Mouse (Mus musculus) ES-CJ7 (cell line): Measurements from ENCODE around the gene Hsph1.
A peak's percentile ranks its signal among the peaks of the same experiment; 100 is the strongest.

Source experiments
- DNase-seq: peaks from one replicate; pipeline ENCODE4 v3.0.0; 2011; ENCODE audit warnings: low read depth, low spot score

Hsph1 gene

GRCm38 (mm10) chr5:149636075-149636920 lies at the start of gene Hsph1:
Hsph1 (minus strand) TSS chr5:149636376.
- peak; percentile 99 for DNase-seq

GRCm38 (mm10) chr5:149680946-149681345 lies 44.8 kb upstream of the Hsph1 start:
- DNase-seq, result no peak

DNA sequence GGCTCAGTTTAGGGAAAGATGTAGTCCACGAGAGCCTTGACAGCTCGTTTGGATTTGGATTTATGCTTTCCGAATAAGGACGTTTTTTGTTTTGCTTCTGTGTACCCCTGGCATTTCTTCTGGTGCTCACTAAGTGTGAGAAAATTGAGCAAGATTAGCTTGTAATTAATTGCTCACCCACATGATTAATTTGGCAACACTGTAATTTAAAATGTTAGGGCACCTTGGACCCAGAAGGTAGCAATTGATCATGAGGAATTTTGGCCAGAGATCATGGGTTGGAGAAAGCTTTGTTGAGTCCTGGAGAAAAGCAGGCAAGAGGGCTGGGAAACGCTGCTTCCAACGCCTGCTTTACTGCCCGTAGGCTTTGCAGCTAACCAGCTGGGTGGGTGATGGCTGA lies 43.7 kb upstream of the Hsph1 start:
- DNase-seq, result no peak

GRCm38 (mm10) chr5:149679362-149679761 lies 43.2 kb upstream of the Hsph1 start:
- DNase-seq, result peak; percentile 12

- DNase-seq, result peak; percentile 38
These were observed 42.8 kb upstream of the Hsph1 start for GRCm38 (mm10) chr5:149678990-149679348.

GRCm38 (mm10) chr5:149678100-149678989 lies 42.2 kb upstream of the Hsph1 start, which contains the start of gene B3glct:
B3glct (plus strand) TSS chr5:149678230.
- DNase-seq, result peak; percentile 65

- no peak for DNase-seq
These were observed 41.0 kb upstream of the Hsph1 start for GRCm38 (mm10) chr5:149677196-149677595.

- no peak for DNase-seq
These were observed 27.2 kb upstream of the Hsph1 start for GRCm38 (mm10) chr5:149663417-149663816.

DNA sequence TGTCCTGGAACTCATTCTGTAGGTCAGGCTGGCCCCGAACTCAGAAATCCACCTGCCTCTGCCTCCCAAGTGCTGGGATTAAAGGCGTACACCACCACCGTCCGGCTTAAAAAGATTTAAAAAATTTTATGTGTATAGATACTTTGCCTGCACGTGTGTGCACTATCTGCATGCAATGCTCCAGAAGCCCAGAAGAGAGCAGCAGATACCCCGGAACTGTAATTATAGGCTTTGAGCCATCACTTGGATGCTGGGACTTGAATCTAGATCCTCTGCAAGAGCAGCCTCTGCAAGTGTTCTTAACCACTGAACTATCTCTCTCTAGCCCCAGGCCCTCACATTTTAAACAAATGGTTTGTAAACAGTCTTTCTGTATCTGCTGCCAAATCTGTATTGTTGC lies 26.8 kb upstream of the Hsph1 start:
- DNase-seq, result no peak

GRCm38 (mm10) chr5:149661428-149661827 lies 25.3 kb upstream of the Hsph1 start:
- DNase-seq, result no peak

GRCm38 (mm10) chr5:149659414-149659780 lies 23.2 kb upstream of the Hsph1 start:
- DNase-seq, result no peak

DNA sequence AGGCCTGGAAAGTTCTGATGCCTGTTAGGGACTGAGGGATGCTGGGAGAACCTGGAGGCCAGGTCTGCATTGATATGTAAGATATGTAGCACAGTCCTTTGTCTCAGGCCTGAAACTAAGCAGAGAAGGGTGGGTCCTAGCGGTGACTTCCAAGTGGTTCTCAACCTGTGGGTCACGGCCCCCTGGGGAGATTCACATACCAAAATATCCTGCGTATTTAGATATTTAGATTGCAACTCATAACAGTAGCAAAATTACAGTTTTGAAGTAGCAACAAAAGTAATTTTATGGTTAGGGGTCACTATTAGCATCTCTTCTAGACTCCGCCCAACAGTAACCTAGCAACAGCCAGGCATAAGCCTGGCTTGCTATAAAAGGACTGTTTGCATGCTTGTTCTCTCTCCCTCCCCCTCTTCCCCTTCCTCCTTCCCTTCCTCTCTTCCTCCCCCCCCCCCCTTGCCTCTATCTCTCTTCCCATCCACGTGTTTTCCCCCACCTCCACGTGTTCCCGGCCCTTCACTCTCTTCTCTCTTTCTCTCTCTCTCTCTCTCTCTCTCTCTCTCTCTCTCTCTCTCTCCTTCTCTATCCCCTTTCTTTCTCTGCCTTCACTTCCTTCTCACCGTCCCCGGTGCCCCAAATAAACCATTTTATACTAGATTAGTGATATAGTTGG lies 22.7 kb upstream of the Hsph1 start:
- peak; percentile 33 for DNase-seq

DNA sequence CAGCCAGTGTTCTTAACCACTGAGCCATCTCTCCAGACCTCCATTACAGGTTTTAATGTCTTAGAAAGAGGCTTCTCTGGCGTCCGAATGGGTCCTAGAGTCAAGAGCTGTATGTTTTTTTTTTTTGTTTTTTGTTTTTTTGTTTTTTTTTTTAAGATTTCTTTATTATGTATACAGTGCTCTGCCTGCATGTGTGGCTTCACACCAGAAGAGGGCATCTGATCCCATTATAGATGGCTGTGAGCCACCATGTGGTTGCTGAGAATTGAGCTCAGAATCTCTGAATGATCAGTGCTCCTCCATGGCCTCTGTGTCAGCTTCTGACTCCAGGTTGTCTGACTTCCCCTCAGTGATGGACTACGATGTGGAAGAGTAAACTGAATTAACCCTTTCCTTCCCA lies 21.8 kb upstream of the Hsph1 start:
- DNase-seq, result no peak

DNA sequence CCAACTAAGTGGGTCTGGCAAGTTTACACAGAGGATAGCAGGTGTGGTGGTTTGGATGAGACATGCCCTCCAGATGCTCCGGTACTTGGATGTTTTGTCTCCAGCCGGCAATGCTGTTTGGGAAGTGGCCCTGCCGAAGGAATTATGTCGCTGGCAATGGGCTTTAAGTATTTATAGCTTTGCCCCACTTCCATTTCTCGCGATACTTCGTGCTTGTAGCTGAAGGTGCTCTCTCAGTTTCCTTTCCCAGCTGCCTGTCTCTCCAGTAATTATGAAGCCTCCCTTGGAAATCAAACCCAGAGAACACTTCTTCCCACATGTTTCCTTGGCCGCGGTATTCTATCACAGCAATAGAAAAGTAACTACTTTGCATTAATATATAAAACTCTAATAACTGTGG lies 19.5 kb upstream of the Hsph1 start:
- no peak for DNase-seq

DNA sequence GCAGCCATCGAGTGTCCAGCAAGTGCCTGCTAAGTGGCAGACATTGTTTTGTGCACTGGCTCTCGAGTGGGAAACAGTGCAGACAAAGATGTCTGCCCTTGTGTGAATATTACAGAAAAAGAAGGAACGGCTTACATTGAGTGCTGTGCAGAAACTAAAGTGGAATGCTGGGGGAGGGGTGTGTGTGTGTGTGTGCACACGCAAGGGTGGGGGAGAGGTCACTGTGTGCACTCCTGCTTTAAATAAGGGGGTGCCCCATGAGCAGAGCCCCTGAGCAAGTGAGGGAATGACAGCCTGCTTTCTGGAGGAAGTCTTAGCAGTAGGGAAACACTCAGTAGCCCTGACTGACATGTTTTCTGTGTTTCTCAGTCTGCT lies 14.0 kb upstream of the Hsph1 start:
- DNase-seq, result no peak

- DNase-seq, result no peak
These were observed 13.5 kb upstream of the Hsph1 start for GRCm38 (mm10) chr5:149649499-149650178.

- peak; percentile 48 for DNase-seq
These were observed 12.8 kb upstream of the Hsph1 start for GRCm38 (mm10) chr5:149648895-149649406.

DNA sequence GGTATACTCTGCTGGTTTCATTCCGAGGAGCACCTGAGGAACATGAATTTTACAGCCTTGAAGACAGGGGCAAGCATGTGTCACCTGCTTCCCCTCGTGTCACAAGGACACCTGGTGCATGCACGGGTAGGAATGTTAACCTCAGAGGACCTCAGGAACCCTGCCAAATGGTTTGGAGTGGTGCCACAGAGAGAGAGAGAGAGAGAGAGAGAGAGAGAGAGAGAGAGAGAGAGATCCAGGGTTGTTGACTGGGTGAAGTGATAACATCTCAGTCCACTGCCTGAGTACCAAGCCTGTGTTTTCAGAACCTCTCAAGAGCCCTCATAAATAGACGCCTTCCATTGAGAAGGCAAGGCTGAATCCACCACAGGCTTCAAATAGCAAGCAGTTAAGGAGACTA lies 12.0 kb upstream of the Hsph1 start:
- no peak for DNase-seq

DNA sequence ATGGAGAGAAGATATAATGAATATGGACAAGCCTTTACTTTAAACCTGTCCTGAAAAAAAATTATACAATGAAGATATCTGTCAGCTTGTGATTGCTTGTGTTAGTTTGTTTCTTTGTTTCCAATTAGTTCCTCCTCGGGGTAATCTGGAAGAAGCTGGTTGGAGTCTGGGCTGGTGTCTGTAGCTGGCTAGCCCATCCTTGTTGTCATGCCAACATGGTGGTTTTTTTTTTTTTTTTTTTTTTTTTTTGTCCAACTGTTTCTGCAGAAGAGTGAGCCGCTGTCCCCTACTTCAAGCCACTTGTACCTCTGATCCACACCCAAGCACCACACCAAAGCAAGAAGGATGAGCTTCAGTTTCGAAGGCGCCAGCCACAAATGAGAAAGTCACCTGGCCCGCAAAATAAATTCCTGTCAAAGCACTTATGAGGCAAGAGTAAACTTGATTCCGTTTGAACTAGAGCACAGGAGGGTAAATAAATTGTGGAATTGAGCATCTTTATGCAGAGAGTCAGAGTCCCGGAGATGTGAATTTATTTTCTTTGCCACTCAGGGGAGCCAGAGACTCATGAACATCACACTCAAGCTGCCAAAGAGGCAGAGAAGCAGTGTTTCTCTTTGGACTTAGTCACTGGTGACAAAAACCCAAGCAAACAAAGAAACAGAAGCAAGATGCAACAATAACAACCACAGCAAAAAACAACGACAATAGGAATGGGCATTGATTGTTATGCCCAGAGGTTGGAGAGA lies 11.4 kb upstream of the Hsph1 start:
- DNase-seq, result no peak

- no peak for DNase-seq
These were observed 6.8 kb upstream of the Hsph1 start for GRCm38 (mm10) chr5:149642783-149643509.
